15 mouse cellular contexts compared by ENCODE assay signal in the genomic region with DNA sequence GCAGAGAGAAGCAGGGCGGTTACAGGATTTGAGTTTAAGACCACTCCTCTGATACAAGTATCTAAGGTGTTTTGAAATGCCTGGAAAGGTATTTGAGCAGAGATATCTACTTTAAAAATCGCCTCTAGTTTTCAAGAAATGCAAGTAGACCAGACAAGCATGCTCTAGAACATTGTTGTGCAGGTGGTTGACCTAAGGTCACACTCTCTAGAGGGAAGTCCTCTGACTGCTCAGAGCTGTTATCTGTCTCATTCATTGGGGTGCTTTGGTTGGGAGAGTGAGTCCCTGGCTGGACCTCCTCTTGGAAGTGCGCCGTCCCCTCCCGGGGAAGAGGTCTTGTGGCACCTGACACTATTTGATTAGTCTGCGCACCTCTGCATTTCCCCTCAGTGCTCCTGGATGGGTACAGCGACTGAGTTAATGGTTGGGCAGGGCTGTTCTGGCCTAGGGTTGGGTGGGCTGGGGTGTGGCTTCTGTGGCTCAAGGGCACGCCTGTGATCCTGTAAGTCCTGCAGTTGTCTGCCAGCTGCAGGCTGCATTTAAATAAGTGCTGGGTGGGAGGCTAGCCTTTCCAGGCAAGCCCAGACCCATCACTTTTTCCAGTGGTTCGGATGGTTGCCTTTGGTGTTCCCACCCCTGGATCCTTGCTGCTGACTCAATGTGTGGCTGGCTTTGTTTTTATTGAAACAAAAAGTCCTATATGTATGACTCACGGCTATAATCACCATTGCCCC.
DNase-seq lines count a peak whose midpoint lies in the region; ATAC-seq and TF ChIP-seq lines count a peak whose summit lies in the region.
"Had no signal": no experiment of that assay in that cellular context is flagged by ENCODE, and none has a peak within 500 bp of the region (broad histone marks: within the 10 kb centered on the region; RNA-seq: fewer than 3 reads in every experiment).

No protein-coding gene starts in this region.

- H3K4me2 ChIP-seq in kidney, embryonic 14.5 days (replicated peaks; ENCODE audit: low read depth, low read length), result no peak overlapping the region
- no peak overlapping the region for H3K4me2 ChIP-seq in neural tube, embryonic 12.5 days (replicated peaks)
- no peak overlapping the region for H3K4me2 ChIP-seq in stomach, postnatal 0 days (replicated peaks; ENCODE audit: low read depth)
- H3K4me2 ChIP-seq: hindbrain, embryonic 15.5 days; lung, embryonic 14.5 days had no signal

- no peaks in the 10 kb centered on the region for H3K9me3 ChIP-seq in kidney, embryonic 14.5 days (ENCODE audit: control insufficient read depth, low read length)
- no peaks in the 10 kb centered on the region for H3K9me3 ChIP-seq in neural tube, embryonic 12.5 days
- H3K9me3 ChIP-seq in stomach, postnatal 0 days (ENCODE audit: control insufficient read depth, low read length), result no peaks in the 10 kb centered on the region
- H3K9me3 ChIP-seq: hindbrain, embryonic 15.5 days had no signal

- TF ChIP-seq EP300 in stomach, postnatal 0 days (optimal IDR thresholded peaks at IDR 0.05), result no peak

- H3K27me3 ChIP-seq in kidney, embryonic 14.5 days (ENCODE audit: control insufficient read depth, insufficient read depth, low read length), result no peaks in the 10 kb centered on the region
- no peaks in the 10 kb centered on the region for H3K27me3 ChIP-seq in neural tube, embryonic 12.5 days (replicated peaks)
- no peaks in the 10 kb centered on the region for H3K27me3 ChIP-seq in stomach, postnatal 0 days (ENCODE audit: control insufficient read depth, insufficient read depth, low read length)
- H3K27me3 ChIP-seq: hindbrain, embryonic 15.5 days had no signal

- DNase-seq in kidney, adult 8-10 months, result no peak
- DNase-seq in neural tube, embryonic 10.5 days (ENCODE audit: extremely low spot score, low spot score), result no peak
- peak; percentile 61 for DNase-seq in WW6 (ENCODE audit: low read depth, low spot score)
- DNase-seq in stomach, postnatal 0 days (ENCODE audit: low spot score), result no peak
- no peak for DNase-seq in urinary bladder, adult 18-20 months (ENCODE audit: low spot score in 2 of 2)
- DNase-seq in embryo, embryonic 10.5 days (ENCODE audit: low spot score), result no peak
- DNase-seq: adrenal gland, adult 8-10 months; left cerebral cortex, postnatal 4 days; lung, embryonic 14.5 days; right cerebral cortex, adult 18-20 months; thymus, adult 18-20 months had no signal

- ATAC-seq in kidney, embryonic 14.5 days (ENCODE audit: low FRiP score, low TSS enrichment), result peak; percentile 32; the same call in 1 of the 2 replicates
- peak; percentile 23; the same call in 1 of the 2 replicates for ATAC-seq in neural tube, embryonic 12.5 days (ENCODE audit: low FRiP score, low read depth)
- ATAC-seq in stomach, postnatal 0 days (ENCODE audit: low FRiP score, low TSS enrichment), result peak; percentile 55; the same call in 1 of the 2 replicates

- no peak overlapping the region for H3K4me3 ChIP-seq in kidney, embryonic 14.5 days (ENCODE audit: low read length)
- no peak overlapping the region for H3K4me3 ChIP-seq in neural tube, embryonic 12.5 days
- no peak overlapping the region for H3K4me3 ChIP-seq in stomach, postnatal 0 days (ENCODE audit: low read depth, low read length)
- H3K4me3 ChIP-seq: hindbrain, embryonic 15.5 days had no signal

- H3K4me1 ChIP-seq in kidney, embryonic 14.5 days (ENCODE audit: control insufficient read depth, insufficient read depth, low read length), result peaks cover 16% of the 10 kb centered on the region
- peaks cover 26% of the 10 kb centered on the region for H3K4me1 ChIP-seq in neural tube, embryonic 12.5 days
- peaks cover 4% of the 10 kb centered on the region; the same call in 1 of the 2 replicates for H3K4me1 ChIP-seq in stomach, postnatal 0 days (replicated peaks; ENCODE audit: control insufficient read depth, insufficient read depth)

- no peak overlapping the region for H3K9ac ChIP-seq in kidney, embryonic 14.5 days (ENCODE audit: low read depth, low read length)
- H3K9ac ChIP-seq in neural tube, embryonic 12.5 days, result no peak overlapping the region
- H3K9ac ChIP-seq in stomach, postnatal 0 days (ENCODE audit: low read length), result no peak overlapping the region
- H3K9ac ChIP-seq: hindbrain, embryonic 15.5 days; lung, embryonic 14.5 days had no signal

- H3K36me3 ChIP-seq in kidney, embryonic 14.5 days (ENCODE audit: control insufficient read depth, insufficient read depth, low read length), result no peaks in the 10 kb centered on the region
- H3K36me3 ChIP-seq in neural tube, embryonic 12.5 days, result no peaks in the 10 kb centered on the region
- no peaks in the 10 kb centered on the region for H3K36me3 ChIP-seq in stomach, postnatal 0 days (ENCODE audit: control insufficient read depth, insufficient read depth, low read length)
- H3K36me3 ChIP-seq: hindbrain, embryonic 15.5 days had no signal

- no peak overlapping the region for H3K27ac ChIP-seq in kidney, embryonic 14.5 days (ENCODE audit: low read depth, low read length)
- no peak overlapping the region for H3K27ac ChIP-seq in neural tube, embryonic 12.5 days
- H3K27ac ChIP-seq in stomach, postnatal 0 days (replicated peaks), result no peak overlapping the region
- H3K27ac ChIP-seq: hindbrain, embryonic 15.5 days; kidney, postnatal 0 days had no signal

- TF ChIP-seq CTCF in stomach, postnatal 0 days (IDR thresholded peaks at IDR 0.05; ENCODE audit: low read depth), result no peak

- 36% methylated on average over 10 of the region's 10 CpGs for WGBS in kidney, embryonic 14.5 days
- WGBS in neural tube, embryonic 12.5 days, result 38% methylated on average over 10 of the region's 10 CpGs
- 53% methylated on average over 10 of the region's 10 CpGs for WGBS in stomach, postnatal 0 days
